Mouse (Mus musculus): Measurements from ENCODE around the gene Hand1. TPM values are rescaled to one million over a fixed set of nuclear protein-coding genes. Genes with fewer than 3 reads are reported as not detected.
"Not testable (repeated sequence)": the region's sequence is repeated elsewhere in the genome, so short reads cannot be mapped to it uniquely, and the experiment has no call there.

Gene Hand1
- polyA plus RNA-seq, 1 experiment from 2014 or later = not detected

- not testable (repeated sequence) for H3K36me3 ChIP-seq; H3K9ac ChIP-seq (replicated peaks); ATAC-seq; H3K4me2 ChIP-seq (replicated peaks); H3K4me3 ChIP-seq (replicated peaks); H3K9me3 ChIP-seq; H3K27ac ChIP-seq; H3K4me1 ChIP-seq (replicated peaks)
- peaks cover 29% of the 10 kb centered on the region for H3K27me3 ChIP-seq
- WGBS = 84% methylated on average over 8 of the region's 9 CpGs
Measured at GRCm38 (mm10) chr11:57846421-57847363, 14.1 kb upstream of the Hand1 start.

- peaks cover 68% of the 10 kb centered on the region for H3K27me3 ChIP-seq
- 22% methylated on average over 7 of the region's 7 CpGs for WGBS
- H3K4me3 ChIP-seq (replicated peaks) = no peak overlapping the region
- no peaks in the 10 kb centered on the region for H3K36me3 ChIP-seq
- peak overlapping the region; percentile 10; the same call in 1 of the 2 replicates for H3K4me2 ChIP-seq (replicated peaks)
- H3K9ac ChIP-seq (replicated peaks) = no peak overlapping the region
- no peak overlapping the region for H3K27ac ChIP-seq
- H3K9me3 ChIP-seq = no peaks in the 10 kb centered on the region
- ATAC-seq = no peak; the same call in 1 of the 2 replicates
- peaks cover 17% of the 10 kb centered on the region for H3K4me1 ChIP-seq (replicated peaks)
Measured at GRCm38 (mm10) chr11:57841391-57841790, 8.8 kb upstream of the Hand1 start.

- no peaks in the 10 kb centered on the region for H3K36me3 ChIP-seq
- no peak overlapping the region for H3K9ac ChIP-seq (replicated peaks)
- H3K4me2 ChIP-seq (replicated peaks) = peak overlapping the region; percentile 10; the same call in 1 of the 2 replicates
- 13% methylated on average over 10 of the region's 10 CpGs for whole genome bisulfite sequencing
- no peak overlapping the region for H3K4me3 ChIP-seq (replicated peaks)
- no peak for ATAC-seq
- H3K27me3 ChIP-seq = peaks cover 72% of the 10 kb centered on the region
- H3K9me3 ChIP-seq = no peaks in the 10 kb centered on the region
- H3K27ac ChIP-seq = no peak overlapping the region
- H3K4me1 ChIP-seq (replicated peaks) = peaks cover 17% of the 10 kb centered on the region
Measured at GRCm38 (mm10) chr11:57840986-57841385, 8.4 kb upstream of the Hand1 start.

GRCm38 (mm10) chr11:57837861-57838680 is 5.5 kb upstream of the Hand1 start:
- Histone ChIP-seq H3K9me3 (no peaks in the 10 kb centered on the region), H3K4me1 (replicated peaks) (peaks cover 22% of the 10 kb centered on the region), H3K4me2 (replicated peaks) (no peak overlapping the region), H3K27me3 (peaks cover 96% of the 10 kb centered on the region), H3K4me3 (replicated peaks) (no peak overlapping the region), H3K9ac (replicated peaks) (no peak overlapping the region), H3K36me3 (no peaks in the 10 kb centered on the region), H3K27ac (no peak overlapping the region)
- WGBS = 5% methylated on average over 22 of the region's 22 CpGs
- ATAC-seq = no peak

- H3K4me1 ChIP-seq (replicated peaks) = peaks cover 26% of the 10 kb centered on the region
- no peak for ATAC-seq
- no peak overlapping the region for H3K9ac ChIP-seq (replicated peaks)
- peaks cover 96% of the 10 kb centered on the region for H3K27me3 ChIP-seq
- 1% methylated on average over 38 of the region's 38 CpGs for WGBS
- H3K4me2 ChIP-seq (replicated peaks) = peak overlapping the region; percentile 21; the same call in 1 of the 2 replicates
- H3K9me3 ChIP-seq = no peaks in the 10 kb centered on the region
- no peak overlapping the region for H3K4me3 ChIP-seq (replicated peaks)
- H3K36me3 ChIP-seq = no peaks in the 10 kb centered on the region
- no peak overlapping the region for H3K27ac ChIP-seq
Measured at GRCm38 (mm10) chr11:57836872-57837680, 4.5 kb upstream of the Hand1 start.

- no peak overlapping the region for H3K4me2 ChIP-seq (replicated peaks)
- no peak for ATAC-seq
- H3K36me3 ChIP-seq = no peaks in the 10 kb centered on the region
- H3K27me3 ChIP-seq = peaks cover 96% of the 10 kb centered on the region
- no peak overlapping the region for H3K27ac ChIP-seq
- H3K4me1 ChIP-seq (replicated peaks) = peaks cover 27% of the 10 kb centered on the region
- no peaks in the 10 kb centered on the region for H3K9me3 ChIP-seq
- no peak overlapping the region for H3K9ac ChIP-seq (replicated peaks)
- 2% methylated on average over 9 of the region's 9 CpGs for WGBS
- no peak overlapping the region for H3K4me3 ChIP-seq (replicated peaks)
Measured at GRCm38 (mm10) chr11:57836401-57836800, 3.8 kb upstream of the Hand1 start.

- no peak for ATAC-seq
- H3K4me1 ChIP-seq (replicated peaks) = peaks cover 23% of the 10 kb centered on the region
- 7% methylated on average over 3 of the region's 3 CpGs for WGBS
Measured at GRCm38 (mm10) chr11:57835931-57836330, 3.3 kb upstream of the Hand1 start.

GRCm38 (mm10) chr11:57835331-57835730 is 2.7 kb upstream of the Hand1 start:
- no peak overlapping the region for H3K4me2 ChIP-seq (replicated peaks)
- H3K27ac ChIP-seq = no peak overlapping the region
- peaks cover 21% of the 10 kb centered on the region for H3K4me1 ChIP-seq (replicated peaks)
- no peak overlapping the region for H3K4me3 ChIP-seq (replicated peaks)
- H3K9me3 ChIP-seq = no peaks in the 10 kb centered on the region
- WGBS = 10% methylated on average over 2 of the region's 2 CpGs
- H3K9ac ChIP-seq (replicated peaks) = no peak overlapping the region
- no peaks in the 10 kb centered on the region for H3K36me3 ChIP-seq
- H3K27me3 ChIP-seq = peaks cover 96% of the 10 kb centered on the region
- ATAC-seq = no peak

More at GRCm38 (mm10) chr11:57835931-57836330, 3.3 kb upstream of the Hand1 start:
- Histone ChIP-seq H3K4me3 (replicated peaks) (no peak overlapping the region), H3K27ac (no peak overlapping the region), H3K36me3 (no peaks in the 10 kb centered on the region), H3K9me3 (no peaks in the 10 kb centered on the region), H3K27me3 (peaks cover 96% of the 10 kb centered on the region), H3K4me2 (replicated peaks) (no peak overlapping the region), H3K9ac (replicated peaks) (no peak overlapping the region)

GRCm38 (mm10) chr11:57834031-57834430 is 1.4 kb upstream of the Hand1 start:
- Histone ChIP-seq H3K4me3 (replicated peaks) (no peak overlapping the region), H3K36me3 (no peaks in the 10 kb centered on the region), H3K4me2 (replicated peaks) (no peak overlapping the region), H3K27ac (no peak overlapping the region), H3K4me1 (replicated peaks) (peaks cover 29% of the 10 kb centered on the region), H3K9ac (replicated peaks) (no peak overlapping the region), H3K9me3 (no peaks in the 10 kb centered on the region), H3K27me3 (peaks cover 96% of the 10 kb centered on the region)
- ATAC-seq = no peak
- 7% methylated on average over 6 of the region's 6 CpGs for WGBS

- H3K9me3 ChIP-seq = no peaks in the 10 kb centered on the region
- H3K4me1 ChIP-seq (replicated peaks) = peaks cover 32% of the 10 kb centered on the region
- peaks cover 96% of the 10 kb centered on the region for H3K27me3 ChIP-seq
- no peaks in the 10 kb centered on the region for H3K36me3 ChIP-seq
- no peak for ATAC-seq
- no peak overlapping the region for H3K4me3 ChIP-seq (replicated peaks)
- H3K9ac ChIP-seq (replicated peaks) = no peak overlapping the region
- no peak overlapping the region for H3K27ac ChIP-seq
- no peak overlapping the region for H3K4me2 ChIP-seq (replicated peaks)
- 1% methylated on average over 30 of the region's 30 CpGs for WGBS
Measured at GRCm38 (mm10) chr11:57833296-57833977, 819 bp upstream of the Hand1 start.

- no peak for ATAC-seq
- no peaks in the 10 kb centered on the region for H3K9me3 ChIP-seq
- H3K27ac ChIP-seq = no peak overlapping the region
- no peak overlapping the region for H3K4me3 ChIP-seq (replicated peaks)
- H3K27me3 ChIP-seq = peaks cover 100% of the 10 kb centered on the region
- H3K4me2 ChIP-seq (replicated peaks) = no peak overlapping the region
- no peak overlapping the region for H3K9ac ChIP-seq (replicated peaks)
- H3K36me3 ChIP-seq = no peaks in the 10 kb centered on the region
- 2% methylated on average over 16 of the region's 16 CpGs for WGBS
- peaks cover 38% of the 10 kb centered on the region for H3K4me1 ChIP-seq (replicated peaks)
Measured at GRCm38 (mm10) chr11:57831861-57832260, 757 bp downstream of the Hand1 start.
